Mouse (Mus musculus) midbrain, postnatal 0 days (tissue): Measurements from ENCODE around the gene Smcr8. TPM values are rescaled to one million over a fixed set of nuclear protein-coding genes. Genes with fewer than 3 reads are reported as not detected.

ENCODE experiments used
- ATAC-seq: fragments of 200-750 bp; cut with Nextera tagmentation; 2 replicates; pipeline ENCODE4 v1.8.0; 2017; ENCODE audit warnings: moderate number of reproducible peaks, mild to moderate bottlenecking, moderate TSS enrichment, moderate library complexity; ENCODE audit not compliant: low FRiP score
- DNase-seq: peaks from one replicate; pipeline ENCODE4 v3.0.0-alpha.2; 2015; ENCODE audit warnings: low spot score
- H3K27ac ChIP-seq: fragments of 300-500 bp; sonication (generic); 2 replicates; pipeline ENCODE4 v1.5.1; 2014; ENCODE audit warnings: low read depth, mild to moderate bottlenecking, low read length, mixed read lengths
- H3K27me3 ChIP-seq: fragments of 300-500 bp; sonication (generic); 2 replicates; pipeline ENCODE4 v1.6.1; 2014; ENCODE audit warnings: low read length, control low read depth, mixed read lengths; ENCODE audit not compliant: insufficient read depth
- H3K36me3 ChIP-seq: fragments of 300-500 bp; sonication (generic); 2 replicates; pipeline ENCODE4 v1.6.1; 2014; ENCODE audit warnings: low read length, control low read depth, mixed read lengths; ENCODE audit not compliant: insufficient read depth
- H3K4me1 ChIP-seq: fragments of 300-500 bp; sonication (generic); 2 replicates; pipeline ENCODE4 v1.6.1; 2014; ENCODE audit warnings: mild to moderate bottlenecking, control low read depth, antibody characterized with exemption, low read length, mixed read lengths; ENCODE audit not compliant: insufficient read depth
- H3K4me2 ChIP-seq: fragments of 300-500 bp; sonication (generic); 2 replicates; pipeline ENCODE4 v1.6.1; 2014; ENCODE audit warnings: low read depth, mild to moderate bottlenecking, low read length, mixed read lengths; ENCODE audit not compliant: poor library complexity, severe bottlenecking
- H3K4me3 ChIP-seq: fragments of 300-500 bp; sonication (generic); 2 replicates; pipeline ENCODE4 v1.5.1; 2014; ENCODE audit warnings: low read depth, mild to moderate bottlenecking, low read length, moderate library complexity
- H3K9ac ChIP-seq: fragments of 300-500 bp; sonication (generic); replicated peaks from 2 replicates; pipeline ENCODE4 v1.6.1; 2014; ENCODE audit warnings: mild to moderate bottlenecking, low read length, moderate library complexity, mixed read lengths; ENCODE audit not compliant: poor library complexity, severe bottlenecking
- H3K9me3 ChIP-seq: fragments of 300-500 bp; sonication (generic); 2 replicates; pipeline ENCODE4 v1.6.1; 2016; ENCODE audit warnings: low read length, control low read depth
- CTCF ChIP-seq: IDR thresholded peaks from 2 replicates; pipeline ENCODE4 v1.5.1; 2016; ENCODE audit warnings: antibody characterized with exemption, mild to moderate bottlenecking
- WGBS: fragments of 180-500 bp; shearing (Covaris S2); extraction: QIAGEN DNeasy Blood & Tissue Kit; methylation state at CpG from one replicate; pipeline ENCODE4 v1.1.7; 2014; 5-methylcytosine and 5-hydroxymethylcytosine counted together
- polyA plus RNA-seq: library from polyadenylated mRNA; unstranded; fragments of >200 nt; fragmentation: Nextera tagmentation; extraction: Ambion mirVana; gene quantifications from 2 replicates; pipeline ENCODE4 v1.2.1, GENCODE M21; 2015
- total RNA-seq: library from RNA; depleted of rRNA; stranded (reverse); fragments of >200 nt; gene quantifications from 2 replicates; pipeline ENCODE4 v1.2.3, GENCODE M21; 2014

Gene Smcr8
- total and polyA plus RNA-seq, 2 experiments from 2014 or later, result 3.6 to 14.2 TPM

DNA sequence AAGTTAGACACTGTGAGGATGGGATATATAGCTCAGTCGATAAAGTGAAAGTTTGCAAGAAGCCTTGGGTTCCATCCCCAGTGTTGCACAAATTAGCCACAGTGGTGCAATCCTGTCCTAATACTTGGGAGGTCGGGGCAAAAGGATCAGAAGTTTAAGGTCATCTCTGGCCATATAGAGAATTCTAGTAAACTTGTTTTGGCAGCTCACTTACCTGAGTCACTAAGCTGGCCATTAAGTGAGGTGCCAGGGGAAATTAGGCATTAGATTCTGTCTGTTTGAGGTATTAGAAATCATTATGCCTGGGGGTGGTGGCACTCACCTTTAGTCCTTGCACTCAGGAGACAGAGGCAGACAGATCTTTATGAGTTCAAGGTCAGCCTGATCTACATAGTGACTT is 46.4 kb downstream of the Smcr8 start:
- ATAC-seq (no peak), DNase-seq (no peak)
- Histone ChIP-seq H3K36me3 (no peaks in the 10 kb centered on the region), H3K9ac (no peak overlapping the region), H3K9me3 (no peaks in the 10 kb centered on the region), H3K4me1 (no peaks in the 10 kb centered on the region), H3K27me3 (no peaks in the 10 kb centered on the region), H3K4me3 (no peak overlapping the region), H3K27ac (no peak overlapping the region), H3K4me2 (no peak overlapping the region)
- WGBS, result 74% methylated on average over 2 of the region's 2 CpGs
- TF ChIP-seq CTCF, result no peak

DNA sequence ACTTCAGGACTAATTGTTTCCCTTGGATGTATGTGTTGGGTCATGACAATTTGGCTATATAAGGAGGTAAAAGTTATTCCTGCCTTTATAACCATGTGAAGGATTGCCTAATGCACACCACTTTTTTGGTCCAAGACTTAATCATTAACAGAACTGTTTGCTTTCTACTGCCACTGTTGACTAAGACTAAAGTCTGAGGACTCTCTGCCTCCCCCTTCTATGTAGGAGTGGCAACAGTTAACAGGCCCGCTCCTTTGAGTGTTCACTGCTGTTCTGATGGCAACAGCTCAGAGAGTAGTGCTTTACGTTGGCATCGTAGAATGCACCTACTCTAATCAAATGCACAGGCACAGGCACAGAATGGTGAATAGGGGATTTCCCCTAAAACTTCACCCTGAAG is 47.9 kb downstream of the Smcr8 start:
- no peaks in the 10 kb centered on the region for H3K9me3 ChIP-seq
- H3K27ac ChIP-seq, result no peak overlapping the region
- ATAC-seq (no peak), DNase-seq (no peak)
- H3K4me1 ChIP-seq, result no peaks in the 10 kb centered on the region
- no peak overlapping the region for H3K4me3 ChIP-seq
- 85% methylated on average over 3 of the region's 3 CpGs for WGBS
- no peaks in the 10 kb centered on the region for H3K27me3 ChIP-seq
- no peak overlapping the region for H3K9ac ChIP-seq
- H3K4me2 ChIP-seq, result no peak overlapping the region
- H3K36me3 ChIP-seq, result no peaks in the 10 kb centered on the region
- TF ChIP-seq CTCF, result no peak

DNA sequence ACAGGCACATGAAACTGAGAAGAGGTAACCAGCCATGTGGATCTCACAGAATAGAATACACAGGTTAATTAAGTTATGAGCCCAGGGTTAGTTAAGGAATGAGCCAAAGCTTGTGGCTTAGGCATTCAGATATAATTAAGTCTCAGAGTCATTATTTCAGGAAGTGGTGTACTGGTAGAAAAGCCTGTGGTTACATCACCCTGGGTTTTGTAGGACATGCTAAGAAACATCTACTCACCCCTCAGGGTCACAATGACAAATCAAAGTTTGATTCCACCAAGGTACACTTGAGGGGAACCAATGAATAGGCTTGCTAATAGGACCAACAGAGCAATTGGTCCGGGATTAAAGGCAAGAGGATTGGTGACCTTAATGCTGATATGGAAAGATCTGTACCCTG is 49.4 kb downstream of the Smcr8 start:
- TF ChIP-seq CTCF, result no peak
- DNase-seq, result no peak
- Histone ChIP-seq H3K9me3 (no peaks in the 10 kb centered on the region), H3K36me3 (no peaks in the 10 kb centered on the region), H3K4me3 (no peak overlapping the region), H3K9ac (no peak overlapping the region), H3K27ac (no peak overlapping the region), H3K27me3 (no peaks in the 10 kb centered on the region), H3K4me1 (peaks cover 5% of the 10 kb centered on the region; the same call in 1 of the 2 replicates), H3K4me2 (no peak overlapping the region)
- no peak for ATAC-seq
- 10% methylated on average over 1 of the region's 1 CpGs for WGBS

DNA sequence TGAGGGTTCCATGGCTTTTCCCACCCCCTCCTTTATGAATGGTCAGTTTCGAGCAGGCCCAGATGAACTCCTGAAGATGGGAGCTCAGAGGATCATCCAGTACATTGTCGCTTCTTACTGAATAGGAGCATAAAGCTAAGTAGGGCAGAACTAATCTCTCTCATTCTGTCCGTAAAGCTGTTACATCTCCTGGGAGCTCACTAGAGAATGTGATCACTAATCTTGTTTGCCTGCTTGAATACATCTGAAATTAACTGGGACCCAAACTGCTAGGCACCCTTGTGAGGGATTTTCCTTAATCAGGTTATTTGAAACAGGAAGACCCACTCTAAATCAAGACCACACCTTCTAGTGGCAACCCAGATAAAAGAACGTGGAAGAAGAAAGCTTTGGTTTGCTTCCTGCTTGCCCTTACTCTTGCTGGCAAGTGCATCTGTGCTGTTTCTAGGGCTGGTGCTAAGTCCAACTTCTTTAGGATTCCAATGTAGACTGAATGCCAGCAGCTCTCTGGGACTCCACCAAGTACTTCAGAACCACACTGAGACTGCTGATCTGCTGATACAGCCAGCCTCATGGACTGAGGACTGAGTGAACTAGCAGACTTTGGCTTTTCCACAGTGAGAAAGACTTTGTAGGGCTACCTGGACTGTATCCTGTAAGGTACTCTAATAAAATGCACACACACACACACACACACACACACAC is 50.1 kb downstream of the Smcr8 start:
- DNase-seq (peak; percentile 27), ATAC-seq (no peak)
- H3K36me3 ChIP-seq, result no peaks in the 10 kb centered on the region
- no peak overlapping the region for H3K27ac ChIP-seq
- WGBS, result 14% methylated on average over 4 of the region's 4 CpGs
- H3K9me3 ChIP-seq, result no peaks in the 10 kb centered on the region
- no peak overlapping the region for H3K4me3 ChIP-seq
- no peaks in the 10 kb centered on the region for H3K27me3 ChIP-seq
- TF ChIP-seq CTCF, result no peak
- H3K4me1 ChIP-seq, result peaks cover 5% of the 10 kb centered on the region; the same call in 1 of the 2 replicates
- no peak overlapping the region for H3K9ac ChIP-seq
- no peak overlapping the region for H3K4me2 ChIP-seq

DNA sequence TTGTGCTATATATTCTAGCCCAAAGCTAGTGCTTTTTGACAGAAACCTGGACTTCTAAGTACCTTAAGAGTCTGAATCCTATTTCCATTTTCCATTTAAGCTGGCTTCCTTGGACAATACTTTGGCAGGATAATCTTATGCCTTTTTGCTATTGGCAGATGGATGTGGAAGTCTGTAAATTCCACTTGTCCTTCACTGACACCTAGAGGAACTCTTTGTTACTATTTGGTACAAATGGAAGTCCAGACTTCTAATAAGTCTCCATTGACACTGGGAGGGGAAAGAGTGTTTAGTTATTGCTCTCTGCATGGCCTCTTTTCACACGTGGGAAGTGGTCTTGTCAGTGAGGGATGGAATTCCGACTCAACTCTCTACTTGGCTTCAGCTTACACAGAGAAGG is 51.6 kb downstream of the Smcr8 start:
- Histone ChIP-seq H3K4me2 (no peak overlapping the region), H3K4me3 (no peak overlapping the region), H3K36me3 (no peaks in the 10 kb centered on the region), H3K27me3 (no peaks in the 10 kb centered on the region), H3K9me3 (no peaks in the 10 kb centered on the region), H3K9ac (no peak overlapping the region), H3K27ac (no peak overlapping the region), H3K4me1 (peaks cover 5% of the 10 kb centered on the region; the same call in 1 of the 2 replicates)
- ATAC-seq (no peak), DNase-seq (peak; percentile 39)
- TF ChIP-seq CTCF, result peak; percentile 63
- 36% methylated on average over 2 of the region's 2 CpGs for WGBS

DNA sequence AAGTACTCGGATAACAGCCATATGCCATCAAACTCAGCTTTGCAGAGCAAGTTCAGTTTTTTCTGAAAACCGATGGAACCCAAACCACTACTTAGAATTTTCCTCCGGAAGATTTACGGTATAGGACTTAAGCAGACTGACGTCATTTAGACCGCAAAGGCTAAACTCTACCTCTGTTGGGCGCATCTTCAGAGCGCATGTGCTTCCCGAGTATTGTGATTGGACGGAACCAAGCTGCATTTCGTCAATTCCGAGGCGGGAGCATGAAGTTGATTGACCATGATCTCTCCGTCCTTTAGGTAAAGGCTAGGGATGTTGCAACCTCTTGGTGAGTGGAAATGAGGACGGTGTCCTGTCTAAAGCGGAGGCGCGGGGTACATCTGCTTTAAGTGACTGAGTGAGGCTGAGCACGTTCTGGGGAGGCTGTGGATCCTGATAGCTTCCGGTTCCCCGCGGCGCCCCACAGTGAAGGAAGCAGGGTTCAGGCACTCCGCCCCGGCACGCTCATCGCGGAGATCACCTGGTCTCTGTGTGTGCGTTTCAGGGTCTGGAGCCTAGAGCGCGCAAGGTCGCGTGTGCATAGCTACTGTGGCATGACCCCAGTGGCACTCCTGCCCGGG is 53.2 kb downstream of the Smcr8 start, which contains the start of gene Dhrs7b:
Dhrs7b (plus strand) TSS at position 199 of the 620 bp plus-strand sequence.
- no peak; the same call in 1 of the 2 replicates for TF ChIP-seq CTCF
- Histone ChIP-seq H3K4me1 (peaks cover 5% of the 10 kb centered on the region; the same call in 1 of the 2 replicates), H3K36me3 (no peaks in the 10 kb centered on the region), H3K4me3 (peak within 1 kb of the TSS; percentile 67), H3K9ac (peak within 1 kb of the TSS; percentile 74), H3K27me3 (no peaks in the 10 kb centered on the region), H3K9me3 (no peaks in the 10 kb centered on the region), H3K27ac (peak within 1 kb of the TSS; percentile 84), H3K4me2 (peak within 1 kb of the TSS; percentile 77)
- under 1% methylated on average over 34 of the region's 34 CpGs for WGBS
- DNase-seq, result peak; percentile 97
- ATAC-seq, result peak; percentile 97
